Mouse (Mus musculus) heart, adult 18-20 months (tissue): ENCODE data around the gene Mcoln2. TPM values are rescaled to one million over a fixed set of nuclear protein-coding genes. Genes with fewer than 3 reads are reported as not detected.
"Not testable (repeated sequence)": the region's sequence is repeated elsewhere in the genome, so short reads cannot be mapped to it uniquely, and the experiment has no call there.

ENCODE experiments used
- DNase-seq, 2 experiments: peaks; one replicate each; pipeline ENCODE4 v3.0.0; 2021 to 2022; ENCODE audit warnings: mixed read lengths in 1 of 2
- total RNA-seq, 2 experiments: library from RNA; stranded (reverse); gene quantifications; 2 replicates each; pipeline ENCODE4 v1.2.3; 2021

Mcoln2 gene
- total RNA-seq, 2 experiments from 2014 or later, result 0.57 TPM; not detected in 1

GRCm38 (mm10) chr3:146186033-146186432 lies 36.4 kb downstream of the Mcoln2 start:
- DNase-seq, result no peak

- no peak for DNase-seq
Measured at GRCm38 (mm10) chr3:146189933-146190332, 40.3 kb downstream of the Mcoln2 start.

- no peak for DNase-seq
Measured at GRCm38 (mm10) chr3:146192507-146192906, 42.9 kb downstream of the Mcoln2 start.

GRCm38 (mm10) chr3:146195153-146195552 lies 45.5 kb downstream of the Mcoln2 start:
- DNase-seq, result no peak

GRCm38 (mm10) chr3:146196301-146196700 lies 46.7 kb downstream of the Mcoln2 start:
- no peak for DNase-seq

GRCm38 (mm10) chr3:146196780-146197743 lies 47.4 kb downstream of the Mcoln2 start:
- peak; percentile 32 to 55 for DNase-seq

GRCm38 (mm10) chr3:146197785-146198184 lies 48.2 kb downstream of the Mcoln2 start:
- no peak for DNase-seq

GRCm38 (mm10) chr3:146198803-146199481 lies 49.3 kb downstream of the Mcoln2 start:
- DNase-seq, result no peak

GRCm38 (mm10) chr3:146199486-146199885 lies 49.9 kb downstream of the Mcoln2 start:
- no peak for DNase-seq

- no peak for DNase-seq
Measured at GRCm38 (mm10) chr3:146204375-146204774, 54.7 kb downstream of the Mcoln2 start.

GRCm38 (mm10) chr3:146205305-146205704 lies 55.7 kb downstream of the Mcoln2 start:
- peak in 1 of 2 experiments; percentile 3 for DNase-seq

GRCm38 (mm10) chr3:146206635-146207034 lies 57.0 kb downstream of the Mcoln2 start:
- no peak for DNase-seq

GRCm38 (mm10) chr3:146207440-146207839 lies 57.8 kb downstream of the Mcoln2 start:
- no peak for DNase-seq

GRCm38 (mm10) chr3:146209759-146210158 lies 60.1 kb downstream of the Mcoln2 start:
- not testable (repeated sequence) for DNase-seq

GRCm38 (mm10) chr3:146211141-146211747 lies 61.6 kb downstream of the Mcoln2 start:
- DNase-seq, result no peak

- no peak for DNase-seq
Measured at GRCm38 (mm10) chr3:146211964-146212363, 62.3 kb downstream of the Mcoln2 start.

GRCm38 (mm10) chr3:146213336-146213735 lies 63.7 kb downstream of the Mcoln2 start:
- no peak for DNase-seq

GRCm38 (mm10) chr3:146216561-146216960 lies 66.9 kb downstream of the Mcoln2 start:
- no peak for DNase-seq

GRCm38 (mm10) chr3:146220776-146221486 lies 71.3 kb downstream of the Mcoln2 start, which contains the start of gene Lpar3:
TSS of gene Lpar3 (plus strand) at chr3:146220963.
- DNase-seq, result peak; percentile 22 to 27

- no peak for DNase-seq
Measured at GRCm38 (mm10) chr3:146224271-146224670, 74.6 kb downstream of the Mcoln2 start.

- no peak for DNase-seq
Measured at GRCm38 (mm10) chr3:146225061-146225761, 75.6 kb downstream of the Mcoln2 start.
